Comparison of ENCODE assay signal across 28 mouse cellular contexts in genomic region chr11:118286434-118286833, GRCm38 (mm10). TPM values are rescaled to one million over a fixed set of nuclear protein-coding genes. Genes with fewer than 3 reads are reported as not detected.
DNase-seq lines count a peak whose midpoint lies in the region; ATAC-seq and TF ChIP-seq lines count a peak whose summit lies in the region.
"Had no signal": no experiment of that assay in that cellular context is flagged by ENCODE, and none has a peak within 500 bp of the region (broad histone marks: within the 10 kb centered on the region; RNA-seq: fewer than 3 reads in every experiment).

No protein-coding gene starts in this region.

- TF ChIP-seq EP300 in lung, postnatal 0 days (IDR thresholded peaks at IDR 0.05), result no peak

- H3K27me3 ChIP-seq in hindbrain, embryonic 13.5 days, result no peaks in the 10 kb centered on the region
- H3K27me3 ChIP-seq in hindbrain, embryonic 16.5 days (replicated peaks; ENCODE audit: control insufficient read depth, insufficient read depth, low read length), result no peaks in the 10 kb centered on the region
- no peaks in the 10 kb centered on the region for H3K27me3 ChIP-seq in lung, postnatal 0 days (replicated peaks; ENCODE audit: insufficient read depth, low read length)
- no peaks in the 10 kb centered on the region for H3K27me3 ChIP-seq in stomach, embryonic 14.5 days (ENCODE audit: control insufficient read depth, insufficient read depth, low read length)
- H3K27me3 ChIP-seq in stomach, embryonic 15.5 days (replicated peaks), result no peaks in the 10 kb centered on the region
- H3K27me3 ChIP-seq: embryonic facial prominence, embryonic 12.5 days; forebrain, embryonic 12.5 days; forebrain, embryonic 15.5 days; heart, embryonic 13.5 days; hindbrain, embryonic 15.5 days had no signal

- no peak for ATAC-seq in hindbrain, embryonic 13.5 days (ENCODE audit: low FRiP score)
- no peak for ATAC-seq in hindbrain, embryonic 16.5 days
- no peak for ATAC-seq in lung, postnatal 0 days
- ATAC-seq in stomach, embryonic 14.5 days (ENCODE audit: insufficient number of reproducible peaks, insufficient read depth, low FRiP score, low read depth), result no peak
- no peak for ATAC-seq in stomach, embryonic 15.5 days (ENCODE audit: insufficient read depth, low FRiP score, low read depth)
- ATAC-seq: CD4-positive, CD25-positive, alpha-beta regulatory T cell, adult 4 months; forebrain, embryonic 15.5 days had no signal

- H3K36me3 ChIP-seq in hindbrain, embryonic 13.5 days, result peaks cover 63% of the 10 kb centered on the region
- H3K36me3 ChIP-seq in hindbrain, embryonic 16.5 days (ENCODE audit: control insufficient read depth, insufficient read depth, low read length), result peaks cover 35% of the 10 kb centered on the region
- peaks cover 24% of the 10 kb centered on the region; the same call in 1 of the 2 replicates for H3K36me3 ChIP-seq in lung, postnatal 0 days (ENCODE audit: insufficient read depth, low read length)
- peaks cover 50% of the 10 kb centered on the region for H3K36me3 ChIP-seq in stomach, embryonic 14.5 days (ENCODE audit: control insufficient read depth, insufficient read depth, low read length)
- H3K36me3 ChIP-seq in stomach, embryonic 15.5 days, result peaks cover 41% of the 10 kb centered on the region

- H3K9ac ChIP-seq in hindbrain, embryonic 13.5 days, result peak overlapping the region; percentile 8; the same call in 1 of the 2 replicates
- H3K9ac ChIP-seq in hindbrain, embryonic 16.5 days (ENCODE audit: low read depth, low read length), result no peak overlapping the region
- no peak overlapping the region for H3K9ac ChIP-seq in lung, postnatal 0 days (replicated peaks; ENCODE audit: low read depth)
- no peak overlapping the region for H3K9ac ChIP-seq in stomach, embryonic 14.5 days (replicated peaks; ENCODE audit: low read depth, low read length)
- H3K9ac ChIP-seq in stomach, embryonic 15.5 days, result no peak overlapping the region
- H3K9ac ChIP-seq: embryonic facial prominence, embryonic 12.5 days; forebrain, embryonic 12.5 days; forebrain, embryonic 15.5 days; heart, embryonic 13.5 days; hindbrain, embryonic 15.5 days had no signal

- DNase-seq in lung, postnatal 0 days (ENCODE audit: low spot score), result peak; percentile 53
- DNase-seq in lung, postnatal 14 days, result no peak
- DNase-seq in gastrocnemius, adult 18-20 months (ENCODE audit: low spot score), result no peak
- no peak for DNase-seq in kidney, adult 9 months
- DNase-seq: adrenal gland, adult 2 months; adrenal gland, postnatal 14 days; cerebellum, adult 11 months; cerebellum, adult 9-10 months; cerebellum, postnatal 14 days; gastrocnemius, postnatal 10 days; gastrocnemius, postnatal 36 days; heart, adult 2 months; heart, postnatal 14 days; heart, postnatal 4 days had no signal

- H3K4me2 ChIP-seq in hindbrain, embryonic 13.5 days, result no peak overlapping the region
- no peak overlapping the region for H3K4me2 ChIP-seq in hindbrain, embryonic 16.5 days (ENCODE audit: low read length)
- H3K4me2 ChIP-seq in lung, postnatal 0 days (replicated peaks; ENCODE audit: low read depth, low read length), result no peak overlapping the region
- H3K4me2 ChIP-seq in stomach, embryonic 14.5 days (replicated peaks; ENCODE audit: low read depth, low read length), result no peak overlapping the region
- H3K4me2 ChIP-seq in stomach, embryonic 15.5 days, result no peak overlapping the region
- H3K4me2 ChIP-seq: embryonic facial prominence, embryonic 12.5 days; forebrain, embryonic 12.5 days; forebrain, embryonic 15.5 days; heart, embryonic 13.5 days; hindbrain, embryonic 15.5 days had no signal

- H3K4me3 ChIP-seq in hindbrain, embryonic 13.5 days, result no peak overlapping the region
- no peak overlapping the region for H3K4me3 ChIP-seq in hindbrain, embryonic 16.5 days (ENCODE audit: low read length)
- no peak overlapping the region for H3K4me3 ChIP-seq in lung, postnatal 0 days (ENCODE audit: low read depth, low read length)
- no peak overlapping the region for H3K4me3 ChIP-seq in stomach, embryonic 14.5 days (ENCODE audit: low read depth, low read length)
- no peak overlapping the region for H3K4me3 ChIP-seq in stomach, embryonic 15.5 days (replicated peaks)
- H3K4me3 ChIP-seq: embryonic facial prominence, embryonic 12.5 days; erythroblast, embryonic 14.5 days; forebrain, embryonic 12.5 days; forebrain, embryonic 15.5 days; heart, adult 2 months; heart, embryonic 10.5 days; heart, embryonic 13.5 days; hindbrain, embryonic 15.5 days had no signal

- WGBS in hindbrain, embryonic 13.5 days, result 95% methylated on average over 9 of the region's 9 CpGs
- WGBS in hindbrain, embryonic 16.5 days, result 96% methylated on average over 9 of the region's 9 CpGs
- 70% methylated on average over 9 of the region's 9 CpGs for WGBS in lung, postnatal 0 days
- 79% methylated on average over 9 of the region's 9 CpGs for WGBS in stomach, embryonic 14.5 days
- 75% methylated on average over 9 of the region's 9 CpGs for WGBS in stomach, embryonic 15.5 days

- H3K9me3 ChIP-seq in hindbrain, embryonic 13.5 days, result no peaks in the 10 kb centered on the region
- H3K9me3 ChIP-seq in hindbrain, embryonic 16.5 days (ENCODE audit: control insufficient read depth, low read length), result no peaks in the 10 kb centered on the region
- H3K9me3 ChIP-seq in lung, postnatal 0 days (ENCODE audit: low read length), result no peaks in the 10 kb centered on the region
- no peaks in the 10 kb centered on the region for H3K9me3 ChIP-seq in stomach, embryonic 14.5 days (ENCODE audit: control insufficient read depth, low read depth, low read length)
- H3K9me3 ChIP-seq in stomach, embryonic 15.5 days, result no peaks in the 10 kb centered on the region
- H3K9me3 ChIP-seq: embryonic facial prominence, embryonic 12.5 days; forebrain, embryonic 12.5 days; forebrain, embryonic 15.5 days; heart, embryonic 10.5 days; heart, embryonic 13.5 days; hindbrain, embryonic 15.5 days had no signal

- H3K4me1 ChIP-seq in hindbrain, embryonic 13.5 days (replicated peaks), result peaks cover 25% of the 10 kb centered on the region
- H3K4me1 ChIP-seq in hindbrain, embryonic 16.5 days (ENCODE audit: control insufficient read depth, insufficient read depth, low read depth, low read length), result peaks cover 15% of the 10 kb centered on the region
- H3K4me1 ChIP-seq in lung, postnatal 0 days (ENCODE audit: insufficient read depth, low read depth, low read length), result peaks cover 14% of the 10 kb centered on the region; the same call in 1 of the 2 replicates
- H3K4me1 ChIP-seq in stomach, embryonic 14.5 days (ENCODE audit: control insufficient read depth, insufficient read depth, low read length), result peaks cover 10% of the 10 kb centered on the region
- H3K4me1 ChIP-seq in stomach, embryonic 15.5 days, result peaks cover 14% of the 10 kb centered on the region

- no peak for TF ChIP-seq CTCF in lung, postnatal 0 days (IDR thresholded peaks at IDR 0.05)

- H3K27ac ChIP-seq in hindbrain, embryonic 13.5 days, result no peak overlapping the region
- H3K27ac ChIP-seq in hindbrain, embryonic 16.5 days (ENCODE audit: low read depth, low read length), result no peak overlapping the region
- H3K27ac ChIP-seq in lung, postnatal 0 days (ENCODE audit: low read length), result peak overlapping the region; percentile 63
- H3K27ac ChIP-seq in stomach, embryonic 14.5 days (ENCODE audit: low read length), result 0 out of 2 replicates have a peak overlapping the region, but pooled peaks have one; percentile 49
- peak overlapping the region; percentile 37 for H3K27ac ChIP-seq in stomach, embryonic 15.5 days
- H3K27ac ChIP-seq: embryonic facial prominence, embryonic 12.5 days; forebrain, embryonic 12.5 days; forebrain, embryonic 15.5 days; heart, adult 2 months; heart, embryonic 10.5 days; hindbrain, embryonic 15.5 days had no signal

RNA-seq across cellular contexts. Expression of gene Usp36, which starts 3.6 kb away (rescaled TPM):
- 16.0 and 17.6 TPM in 2 replicates for polyA plus RNA-seq in hindbrain, embryonic 13.5 days (2015; fragmentation: Nextera tagmentation; extraction: Ambion mirVana)
- polyA plus RNA-seq in hindbrain, embryonic 16.5 days (2015; fragmentation: Nextera tagmentation; extraction: Ambion mirVana), result 15.2 and 18.9 TPM in 2 replicates
- polyA plus RNA-seq in lung, postnatal 0 days (2015; fragmentation: Nextera tagmentation; extraction: Ambion mirVana), result 10.5 and 11.8 TPM in 2 replicates
- 17.5 and 19.1 TPM in 2 replicates for polyA plus RNA-seq in stomach, embryonic 14.5 days (2014; fragmentation: Nextera tagmentation; extraction: Ambion mirVana)
- polyA plus RNA-seq in stomach, embryonic 15.5 days (2015; fragmentation: Nextera tagmentation; extraction: Ambion mirVana), result 20.3 and 20.5 TPM in 2 replicates
- 10 to 100 TPM; 12.9 to 14.1 TPM for total RNA-seq in gastrocnemius, adult 18-20 months (2021)

RNA-seq across cellular contexts. Expression of gene Cyth1, which starts 38.0 kb away (rescaled TPM):
- 24.0 and 24.4 TPM in 2 replicates for polyA plus RNA-seq in hindbrain, embryonic 13.5 days (2015; fragmentation: Nextera tagmentation; extraction: Ambion mirVana)
- polyA plus RNA-seq in hindbrain, embryonic 16.5 days (2015; fragmentation: Nextera tagmentation; extraction: Ambion mirVana), result 19.7 and 23.3 TPM in 2 replicates
- polyA plus RNA-seq in lung, postnatal 0 days (2015; fragmentation: Nextera tagmentation; extraction: Ambion mirVana), result 19.4 and 19.5 TPM in 2 replicates
- 10.6 and 10.8 TPM in 2 replicates for polyA plus RNA-seq in stomach, embryonic 14.5 days (2014; fragmentation: Nextera tagmentation; extraction: Ambion mirVana)
- polyA plus RNA-seq in stomach, embryonic 15.5 days (2015; fragmentation: Nextera tagmentation; extraction: Ambion mirVana), result 13.8 and 13.9 TPM in 2 replicates
- total RNA-seq in gastrocnemius, adult 18-20 months (2021), result 10 to 100 TPM; 38.4 to 40.3 TPM

RNA-seq across cellular contexts. Expression of gene Cep295nl, which starts 55.9 kb away (rescaled TPM):
- 0.22 and 0.26 TPM in 2 replicates for polyA plus RNA-seq in hindbrain, embryonic 13.5 days (2015; fragmentation: Nextera tagmentation; extraction: Ambion mirVana)
- 0.15 and 0.17 TPM in 2 replicates for polyA plus RNA-seq in hindbrain, embryonic 16.5 days (2015; fragmentation: Nextera tagmentation; extraction: Ambion mirVana)
- 0.44 and 0.88 TPM in 2 replicates for polyA plus RNA-seq in lung, postnatal 0 days (2015; fragmentation: Nextera tagmentation; extraction: Ambion mirVana)
- 0.62 TPM in 1 of 2 replicates, not detected in the other for polyA plus RNA-seq in stomach, embryonic 14.5 days (2014; fragmentation: Nextera tagmentation; extraction: Ambion mirVana)
- polyA plus RNA-seq in stomach, embryonic 15.5 days (2015; fragmentation: Nextera tagmentation; extraction: Ambion mirVana), result 0.36 and 0.42 TPM in 2 replicates
- under 1 TPM; 0.52 to 0.73 TPM for total RNA-seq in gastrocnemius, adult 18-20 months (2021)
- total RNA-seq: granulocyte monocyte progenitor cell, adult 5-6 weeks; MEL had no signal
- polyA plus RNA-seq: adrenal gland, adult 2 months; erythroblast, embryonic 14.5 days; forebrain, embryonic 15.5 days had no signal

Comparison
In these comparisons a context has a peak if more than half of its experiments do, and no peak if none do; other contexts are left out.
1. H3K27ac ChIP-seq: peak in lung, postnatal 0 days (single experiment), stomach, embryonic 14.5 days (single experiment) and stomach, embryonic 15.5 days (single experiment); none in hindbrain, embryonic 13.5 days (single experiment) and hindbrain, embryonic 16.5 days (single experiment).